Mouse (Mus musculus) E14TG2a.4 (cell line): ENCODE data around the gene Tril.
A peak's percentile ranks its signal among the peaks of the same experiment; 100 is the strongest.

Source experiments
- H3K27me3 ChIP-seq: 2 replicates; pipeline ENCODE4 v1.6.1; 2014; ENCODE audit warnings: low read length, control low read depth; ENCODE audit not compliant: insufficient read depth
- H3K36me3 ChIP-seq: 2 replicates; pipeline ENCODE4 v1.6.1; 2014; ENCODE audit warnings: low read length, control low read depth; ENCODE audit not compliant: insufficient read depth
- H3K4me1 ChIP-seq: replicated peaks from 2 replicates; pipeline ENCODE4 v1.6.1; 2014; ENCODE audit warnings: low read depth, low read length, control low read depth
- H3K4me3 ChIP-seq: replicated peaks from 2 replicates; pipeline ENCODE4 v1.5.1; 2014; ENCODE audit warnings: mild to moderate bottlenecking, low read length
- H3K9me3 ChIP-seq: 2 replicates; pipeline ENCODE4 v1.6.1; 2014; ENCODE audit warnings: low read length, control low read depth
- CTCF ChIP-seq: conservative IDR thresholded peaks from 2 replicates; pipeline ENCODE4 v1.5.1; 2014; ENCODE audit warnings: low read length
- NANOG ChIP-seq: IDR thresholded peaks from 2 replicates; pipeline ENCODE4 v1.6.1; 2014; ENCODE audit warnings: borderline replicate concordance, low read length, mixed read lengths
- POU5F1 ChIP-seq: IDR thresholded peaks from 2 replicates; pipeline ENCODE4 v1.6.1; 2014; ENCODE audit warnings: low read length, borderline replicate concordance

Tril gene

DNA sequence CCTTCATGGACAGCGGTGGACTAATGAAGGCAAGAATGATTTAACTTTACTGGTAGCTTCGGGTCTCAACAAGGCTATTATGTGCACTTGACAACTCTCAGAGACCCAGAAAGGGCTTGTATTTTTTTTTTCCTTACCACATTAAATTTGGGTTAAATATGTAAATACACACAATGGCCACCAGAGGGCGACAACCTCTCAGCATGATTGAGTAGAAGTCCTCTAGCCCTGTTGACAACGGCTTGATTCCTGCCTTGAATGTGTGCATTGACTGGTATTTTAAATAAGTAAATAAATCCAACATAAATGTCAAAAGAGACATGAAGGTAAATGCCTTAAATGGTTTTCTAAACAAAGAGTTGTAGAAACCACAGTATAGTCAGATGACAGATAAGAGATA lies 39.5 kb downstream of the Tril start:
- H3K27me3 ChIP-seq, result peaks cover 4% of the 10 kb centered on the region; the same call in 1 of the 2 replicates
- no peaks in the 10 kb centered on the region for H3K36me3 ChIP-seq
- no peak overlapping the region for H3K4me3 ChIP-seq
- TF ChIP-seq NANOG (no peak), POU5F1 (no peak), CTCF (peak; percentile 60)
- H3K4me1 ChIP-seq, result no peaks in the 10 kb centered on the region
- H3K9me3 ChIP-seq, result no peaks in the 10 kb centered on the region

DNA sequence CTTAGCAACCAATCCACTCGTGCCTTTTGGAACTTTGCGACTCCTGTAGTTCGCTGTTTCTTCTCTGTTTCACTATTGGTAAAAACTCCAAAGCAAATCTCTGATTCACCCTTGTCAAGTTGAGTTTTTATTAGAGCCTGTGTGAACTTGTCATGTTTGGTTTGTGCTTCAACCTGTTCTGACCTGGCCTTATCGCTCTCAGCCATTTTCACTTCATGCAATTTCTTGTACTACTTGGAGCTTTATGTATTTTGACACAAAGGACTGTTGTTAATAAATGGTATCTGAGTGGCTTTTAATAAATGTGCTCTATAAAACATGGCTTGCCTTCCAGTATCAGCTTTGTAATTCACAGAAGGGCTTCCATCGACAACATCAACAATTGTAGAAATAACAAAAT lies 40.6 kb downstream of the Tril start:
- no peaks in the 10 kb centered on the region for H3K4me1 ChIP-seq
- no peak for TF ChIP-seq POU5F1
- no peaks in the 10 kb centered on the region for H3K9me3 ChIP-seq
- peaks cover 4% of the 10 kb centered on the region; the same call in 1 of the 2 replicates for H3K27me3 ChIP-seq
- H3K36me3 ChIP-seq, result no peaks in the 10 kb centered on the region
- H3K4me3 ChIP-seq, result no peak overlapping the region

DNA sequence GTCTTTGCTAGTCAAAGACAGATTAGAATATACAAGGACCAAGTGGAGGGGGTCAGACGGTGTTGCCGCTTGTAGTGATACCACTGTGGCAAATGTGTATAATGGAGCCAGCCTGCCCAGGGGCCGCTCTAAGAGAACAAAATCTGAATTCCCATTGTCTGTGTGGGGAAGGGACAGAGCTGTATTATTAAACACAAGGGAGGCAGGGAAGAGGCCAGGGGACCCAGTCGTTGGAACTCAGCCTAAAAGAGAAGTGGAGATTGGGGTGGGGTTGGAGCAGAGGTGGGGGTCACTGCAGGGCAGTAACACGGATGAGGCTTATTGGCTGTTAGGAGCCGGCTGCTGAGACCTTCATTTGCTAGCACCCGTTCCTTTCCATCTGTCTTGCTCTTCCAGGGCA lies 41.1 kb downstream of the Tril start:
- Histone ChIP-seq H3K4me3 (no peak overlapping the region), H3K9me3 (no peaks in the 10 kb centered on the region), H3K27me3 (peaks cover 4% of the 10 kb centered on the region; the same call in 1 of the 2 replicates), H3K36me3 (no peaks in the 10 kb centered on the region), H3K4me1 (no peaks in the 10 kb centered on the region)
- TF ChIP-seq CTCF (no peak), POU5F1 (no peak), NANOG (no peak)

DNA sequence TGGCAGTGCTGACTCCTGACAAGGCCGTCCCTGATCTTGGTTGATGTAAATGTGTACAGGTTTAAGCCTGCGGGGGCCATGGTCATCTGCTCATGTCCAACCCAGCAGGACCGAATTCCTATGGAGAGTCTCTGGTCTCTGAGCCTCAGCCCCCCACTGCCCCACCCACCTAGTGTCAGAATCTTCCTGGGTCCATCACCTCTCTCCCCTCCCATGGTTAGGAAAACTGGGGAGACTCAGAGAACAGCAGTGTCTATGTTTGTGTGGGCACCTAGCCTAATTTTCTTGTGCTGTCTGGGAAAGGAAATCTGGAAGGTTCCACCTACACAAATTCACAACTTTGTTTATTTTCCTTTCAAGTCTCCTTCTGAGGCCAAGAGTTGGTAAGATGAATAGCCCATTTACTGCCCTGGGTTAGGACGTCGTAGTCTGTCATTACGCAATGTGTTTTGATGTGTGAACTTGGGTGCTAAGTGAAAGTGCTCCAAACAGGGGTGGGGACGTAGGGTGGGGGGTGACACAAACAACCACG lies 42.1 kb downstream of the Tril start:
- no peaks in the 10 kb centered on the region for H3K27me3 ChIP-seq
- no peaks in the 10 kb centered on the region for H3K36me3 ChIP-seq
- no peaks in the 10 kb centered on the region for H3K4me1 ChIP-seq
- no peak overlapping the region for H3K4me3 ChIP-seq
- no peaks in the 10 kb centered on the region for H3K9me3 ChIP-seq
- TF ChIP-seq NANOG (no peak), POU5F1 (no peak), CTCF (no peak)

DNA sequence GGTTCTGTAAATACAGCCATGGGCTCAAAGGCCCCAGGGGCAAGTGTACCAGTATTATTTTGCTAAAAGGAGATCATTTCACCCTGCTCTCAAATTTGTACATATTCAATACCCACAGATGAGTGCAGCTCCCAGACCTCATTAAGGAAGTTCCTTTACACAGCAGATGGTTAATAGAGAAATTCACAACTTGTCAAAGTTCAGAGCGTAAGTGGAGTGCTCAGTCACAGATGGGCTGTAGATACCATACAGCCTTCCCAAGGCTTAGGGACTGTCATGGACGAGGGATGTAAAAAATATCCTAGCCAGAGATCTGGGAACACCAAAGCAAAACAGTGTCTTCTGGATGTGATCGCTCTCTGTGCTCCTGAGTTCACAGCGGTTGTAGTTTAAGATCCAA lies 52.4 kb downstream of the Tril start:
- H3K4me1 ChIP-seq, result no peaks in the 10 kb centered on the region
- no peaks in the 10 kb centered on the region for H3K27me3 ChIP-seq
- no peaks in the 10 kb centered on the region for H3K36me3 ChIP-seq
- no peak for TF ChIP-seq CTCF
- H3K4me3 ChIP-seq, result no peak overlapping the region
- H3K9me3 ChIP-seq, result no peaks in the 10 kb centered on the region

DNA sequence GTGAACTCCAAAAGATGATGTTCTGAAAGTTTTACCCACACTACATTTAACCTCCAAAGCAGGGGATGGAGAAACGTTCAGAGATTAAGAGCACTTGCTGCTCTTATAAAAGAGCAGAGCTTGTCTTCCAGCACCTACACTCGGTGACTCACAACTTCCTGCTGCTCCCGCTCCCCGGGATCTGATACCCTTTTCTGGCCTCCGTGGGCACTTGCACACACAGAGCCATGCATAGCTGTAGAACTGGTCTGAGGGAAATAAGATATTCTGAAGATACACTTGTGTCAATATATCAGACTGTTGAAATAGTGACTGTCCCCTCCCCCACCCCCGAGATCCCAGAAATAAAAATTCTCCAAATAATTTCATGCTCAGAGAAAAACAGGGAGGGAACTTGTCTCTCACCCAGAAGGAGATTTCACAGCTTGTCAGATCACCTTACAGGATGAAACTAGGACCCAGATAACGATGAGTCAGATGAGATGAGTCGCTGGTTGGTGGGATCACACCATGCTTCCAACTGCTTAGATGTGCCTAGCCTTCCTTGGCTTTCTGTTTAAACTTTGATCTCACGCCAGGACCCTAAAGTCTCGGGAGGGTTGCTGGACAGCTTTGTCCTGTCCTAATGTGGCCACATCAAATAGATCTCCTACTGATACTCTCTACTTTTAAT lies 54.3 kb downstream of the Tril start:
- H3K4me1 ChIP-seq, result peaks cover under 1% of the 10 kb centered on the region
- H3K4me3 ChIP-seq, result no peak overlapping the region
- no peaks in the 10 kb centered on the region for H3K36me3 ChIP-seq
- no peak for TF ChIP-seq NANOG
- no peaks in the 10 kb centered on the region for H3K9me3 ChIP-seq
- H3K27me3 ChIP-seq, result peaks cover 3% of the 10 kb centered on the region; the same call in 1 of the 2 replicates

DNA sequence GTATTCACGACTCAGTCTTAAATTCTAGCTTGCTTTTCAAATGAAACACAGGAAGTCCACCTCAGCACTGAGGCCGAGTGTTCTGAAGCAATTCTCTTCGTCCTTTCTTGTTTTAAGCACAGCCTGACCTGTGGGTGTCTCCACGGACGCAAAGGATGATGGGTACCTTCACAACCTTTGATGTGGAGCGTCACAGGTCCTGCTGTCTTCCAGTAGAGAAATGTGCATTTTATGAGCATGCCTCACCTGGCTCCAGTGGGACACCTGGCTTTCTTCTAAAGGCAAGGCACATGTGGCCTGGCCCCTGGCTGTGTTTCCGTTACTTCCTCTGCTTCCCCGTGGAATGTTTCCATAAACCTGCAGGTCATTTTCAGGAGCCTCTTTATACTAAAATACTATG lies 54.9 kb downstream of the Tril start:
- TF ChIP-seq POU5F1, result no peak
- no peak for TF ChIP-seq CTCF
- TF ChIP-seq NANOG, result no peak
- Histone ChIP-seq H3K4me1 (peaks cover 7% of the 10 kb centered on the region), H3K36me3 (no peaks in the 10 kb centered on the region), H3K4me3 (no peak overlapping the region), H3K27me3 (peaks cover 6% of the 10 kb centered on the region; the same call in 1 of the 2 replicates), H3K9me3 (no peaks in the 10 kb centered on the region)
